14 mouse cellular contexts compared by ENCODE assay signal in the genomic region with DNA sequence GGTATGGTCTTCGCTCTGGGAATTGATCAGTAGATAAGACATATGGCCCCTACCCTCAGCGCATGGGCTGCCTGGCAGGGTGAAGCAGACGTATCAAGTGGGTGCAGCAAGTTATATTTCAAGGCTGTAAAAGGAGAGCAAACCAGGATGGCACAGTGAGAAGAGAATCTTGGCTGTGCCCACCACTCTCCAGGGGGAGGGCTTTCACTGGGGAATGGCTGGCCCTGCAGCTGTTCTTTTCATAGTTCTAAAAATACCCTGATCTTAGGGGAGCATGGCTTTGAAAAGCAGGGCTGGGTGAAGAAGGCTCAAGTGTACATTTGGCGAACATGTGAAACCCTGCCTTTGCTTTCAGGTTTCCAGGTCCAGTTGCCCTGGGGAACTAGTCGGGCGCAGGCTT. TPM values are rescaled to one million over a fixed set of nuclear protein-coding genes. Genes with fewer than 3 reads are reported as not detected.
DNase-seq lines count a peak whose midpoint lies in the region; ATAC-seq and TF ChIP-seq lines count a peak whose summit lies in the region.
"Had no signal": no experiment of that assay in that cellular context is flagged by ENCODE, and none has a peak within 500 bp of the region (broad histone marks: within the 10 kb centered on the region; RNA-seq: fewer than 3 reads in every experiment).

No protein-coding gene starts in this region.

- no peak overlapping the region for H3ac ChIP-seq in myocyte (ENCODE audit: control insufficient read depth, insufficient read length)

- H3K4me1 ChIP-seq in embryonic facial prominence, embryonic 14.5 days (ENCODE audit: control insufficient read depth, insufficient read depth, low read length): peaks cover 35% of the 10 kb centered on the region
- peaks cover 10% of the 10 kb centered on the region; the same call in 1 of the 2 replicates for H3K4me1 ChIP-seq in midbrain, embryonic 16.5 days (ENCODE audit: control insufficient read depth, insufficient read depth, low read length)

- DNase-seq in gastrocnemius, adult 2 months: peak; percentile 75
- no peak for DNase-seq in gastrocnemius, postnatal 4 days (ENCODE audit: low spot score in 2 of 2)
- no peak for DNase-seq in layer of hippocampus, adult 2 months (ENCODE audit: low spot score in 2 of 2)
- no peak for DNase-seq in layer of hippocampus, postnatal 10 days (ENCODE audit: low spot score in 2 of 2)
- DNase-seq in embryonic facial prominence, embryonic 14.5 days (ENCODE audit: low spot score): no peak
- DNase-seq in T-cell, adult 2 months (ENCODE audit: low spot score): no peak
- DNase-seq: cerebellum, postnatal 10 days; right cerebral cortex, postnatal 14 days; thymus, postnatal 25 days had no signal

- H3K27ac ChIP-seq in gastrocnemius, adult 2 months: peak overlapping the region; percentile 92
- peak overlapping the region; percentile 2; the same call in 1 of the 2 replicates for H3K27ac ChIP-seq in layer of hippocampus, adult 2 months
- peak overlapping the region; percentile 29; the same call in 1 of the 2 replicates for H3K27ac ChIP-seq in embryonic facial prominence, embryonic 14.5 days (replicated peaks; ENCODE audit: low read depth, low read length)
- no peak overlapping the region for H3K27ac ChIP-seq in midbrain, embryonic 16.5 days (ENCODE audit: low read length)
- H3K27ac ChIP-seq: hindbrain, embryonic 14.5 days; liver, embryonic 15.5 days; midbrain, embryonic 15.5 days had no signal

- no peak for TF ChIP-seq CTCF in gastrocnemius, adult 2 months (IDR thresholded peaks at IDR 0.05)
- TF ChIP-seq CTCF in layer of hippocampus, adult 2 months (conservative IDR thresholded peaks at IDR 0.05): no peak

- peaks cover 64% of the 10 kb centered on the region for H3K79me2 ChIP-seq in myocyte (ENCODE audit: control insufficient read depth, insufficient read depth)

- no peak overlapping the region for H3K9ac ChIP-seq in embryonic facial prominence, embryonic 14.5 days (ENCODE audit: low read depth, low read length)
- H3K9ac ChIP-seq in midbrain, embryonic 16.5 days (ENCODE audit: low read depth, low read length): no peak overlapping the region
- H3K9ac ChIP-seq: hindbrain, embryonic 14.5 days; liver, embryonic 15.5 days; midbrain, embryonic 15.5 days had no signal

- intact Hi-C loops in gastrocnemius, adult 2 months (cut with DNase I): no loop called here

- H3K4me3 ChIP-seq in gastrocnemius, adult 2 months: peak overlapping the region; percentile 62
- no peak overlapping the region for H3K4me3 ChIP-seq in layer of hippocampus, adult 2 months
- H3K4me3 ChIP-seq in embryonic facial prominence, embryonic 14.5 days (ENCODE audit: low read depth, low read length): no peak overlapping the region
- no peak overlapping the region for H3K4me3 ChIP-seq in myocyte
- no peak overlapping the region for H3K4me3 ChIP-seq in midbrain, embryonic 16.5 days (ENCODE audit: low read depth, low read length)
- H3K4me3 ChIP-seq: liver, embryonic 15.5 days; midbrain, embryonic 15.5 days had no signal

- H3K4me2 ChIP-seq in embryonic facial prominence, embryonic 14.5 days (ENCODE audit: low read depth, low read length): no peak overlapping the region
- peak overlapping the region; percentile 91 for H3K4me2 ChIP-seq in myocyte (ENCODE audit: low read depth)
- H3K4me2 ChIP-seq in midbrain, embryonic 16.5 days (ENCODE audit: low read length): no peak overlapping the region
- H3K4me2 ChIP-seq: hindbrain, embryonic 14.5 days; liver, embryonic 15.5 days; midbrain, embryonic 15.5 days had no signal

- peak; percentile 43 for TF ChIP-seq POLR2A in myocyte (IDR thresholded peaks at IDR 0.05; ENCODE audit: insufficient read length, low read depth)

- H3K27me3 ChIP-seq in embryonic facial prominence, embryonic 14.5 days (replicated peaks; ENCODE audit: control insufficient read depth, insufficient read depth, low read length): no peaks in the 10 kb centered on the region
- no peaks in the 10 kb centered on the region for H3K27me3 ChIP-seq in myocyte (ENCODE audit: control insufficient read depth, insufficient read depth, insufficient read length)
- no peaks in the 10 kb centered on the region for H3K27me3 ChIP-seq in midbrain, embryonic 16.5 days (ENCODE audit: control insufficient read depth, insufficient read depth, low read depth, low read length)
- H3K27me3 ChIP-seq: liver, embryonic 15.5 days; midbrain, embryonic 15.5 days had no signal

- H3K9me3 ChIP-seq in embryonic facial prominence, embryonic 14.5 days (ENCODE audit: control insufficient read depth, low read length): no peaks in the 10 kb centered on the region
- H3K9me3 ChIP-seq in midbrain, embryonic 16.5 days (replicated peaks; ENCODE audit: control insufficient read depth, low read length, poor library complexity, severe bottlenecking): no peaks in the 10 kb centered on the region
- H3K9me3 ChIP-seq: liver, embryonic 15.5 days; midbrain, embryonic 15.5 days had no signal

- 83% methylated on average over 6 of the region's 6 CpGs for WGBS in embryonic facial prominence, embryonic 14.5 days
- WGBS in midbrain, embryonic 16.5 days: 90% methylated on average over 6 of the region's 6 CpGs

- ATAC-seq in embryonic facial prominence, embryonic 14.5 days (ENCODE audit: low read depth): no peak; the same call in 1 of the 2 replicates
- no peak for ATAC-seq in midbrain, embryonic 16.5 days
- ATAC-seq: midbrain, embryonic 15.5 days had no signal

- 0 out of 2 replicates have a peak, but pooled peaks cover 6% of the 10 kb centered on the region for H3K36me3 ChIP-seq in embryonic facial prominence, embryonic 14.5 days (ENCODE audit: control insufficient read depth, insufficient read depth, low read length)
- peaks cover 10% of the 10 kb centered on the region for H3K36me3 ChIP-seq in myocyte (ENCODE audit: control insufficient read depth, insufficient read depth)
- no peaks in the 10 kb centered on the region for H3K36me3 ChIP-seq in midbrain, embryonic 16.5 days (ENCODE audit: control insufficient read depth, insufficient read depth, low read length)
- H3K36me3 ChIP-seq: liver, embryonic 15.5 days; midbrain, embryonic 15.5 days had no signal

TF ChIP-seq in myocyte, 11 proteins besides CTCF, POLR2A, EP300 and RAD21:
- peak; percentile 78 for TF ChIP-seq TCF12 (IDR thresholded peaks at IDR 0.05; ENCODE audit: insufficient read depth, poor library complexity, severe bottlenecking)
- TF ChIP-seq E2F4 (IDR thresholded peaks at IDR 0.05; ENCODE audit: insufficient read depth): no peak
- peak; percentile 74 to 77 (median 75) for TF ChIP-seq MYOD1 (IDR thresholded peaks at IDR 0.05; ENCODE audit: control insufficient read depth in 1 of 3, insufficient read length in 2 of 3, low read depth in 2 of 3)
- no peak for TF ChIP-seq TCF3 (IDR thresholded peaks at IDR 0.05; ENCODE audit: insufficient read length, low read depth)
- TF ChIP-seq MYOG (IDR thresholded peaks at IDR 0.05; ENCODE audit: control insufficient read depth in 1 of 3, insufficient read depth in 1 of 3, insufficient read length in 2 of 3, low read depth in 2 of 3): peak in 2 of 3 experiments; percentile 78 to 94
- TF ChIP-seq USF1 (IDR thresholded peaks at IDR 0.05; ENCODE audit: low read depth): no peak
- no peak for TF ChIP-seq POLR2AphosphoS2 (IDR thresholded peaks at IDR 0.05; ENCODE audit: insufficient read length, low read depth)
- TF ChIP-seq SRF (IDR thresholded peaks at IDR 0.05; ENCODE audit: control insufficient read depth, insufficient read length, low read depth): no peak

RNA-seq across cellular contexts. Expression of a gene that starts 11.5 kb away (rescaled TPM):
- 10 to 100 TPM; 48.6 to 51.2 TPM for total RNA-seq in gastrocnemius, adult 2 months (2021)
- total RNA-seq in gastrocnemius, postnatal 4 days (2021): 10 to 100 TPM; 87.9 to 88.7 TPM
- total RNA-seq in layer of hippocampus, adult 2 months (2021): 10 to 100 TPM; 26.9 to 32.4 TPM
- total RNA-seq in layer of hippocampus, postnatal 10 days (2021): 10 to 100 TPM; 26.7 to 27.7 TPM
- 57.3 and 59.5 TPM in 2 replicates for polyA plus RNA-seq in embryonic facial prominence, embryonic 14.5 days (2014; fragmentation: Nextera tagmentation; extraction: Ambion mirVana)
- 54.5 TPM for polyA plus RNA-seq in myocyte (2012; fragmentation: generic; extraction: Trizol)
- 24.6 and 28.2 TPM in 2 replicates for polyA plus RNA-seq in midbrain, embryonic 16.5 days (2015; fragmentation: Nextera tagmentation; extraction: Ambion mirVana)
